Mouse (Mus musculus): ENCODE data around the gene Skap1.

- TF ChIP-seq KAT2A (conservative IDR thresholded peaks at IDR 0.05; ENCODE audit: low read depth, low read length): no peak
- no peak for TF ChIP-seq POLR2AphosphoS5 (IDR thresholded peaks at IDR 0.05; ENCODE audit: borderline replicate concordance, low read depth, low read length)
- no peak for TF ChIP-seq NRF1 (IDR thresholded peaks at IDR 0.05; ENCODE audit: insufficient read depth, low read depth, low read length, poor library complexity, severe bottlenecking)
- no peak for TF ChIP-seq RCOR1 (IDR thresholded peaks at IDR 0.05; ENCODE audit: low read depth, low read length)
These were observed 249.6 kb downstream of the Skap1 start for GRCm38 (mm10) chr11:96714011-96714410.
